1 mouse cellular context compared by ENCODE assay signal in genomic region chr8:84825636-84826035, GRCm38 (mm10).
TF ChIP-seq lines count a peak whose summit lies in the region.

No protein-coding gene starts in this region.

TF ChIP-seq in MEL, 35 proteins besides CTCF, POLR2A, EP300 and RAD21:
- TF ChIP-seq MAX (IDR thresholded peaks at IDR 0.05; ENCODE audit: low read length) (no peak; the same call in 1 of the 2 replicates), TCF12 (IDR thresholded peaks at IDR 0.05; ENCODE audit: low read depth, low read length) (peak; percentile 41; the same call in 1 of the 2 replicates), BHLHE40 (IDR thresholded peaks at IDR 0.05; ENCODE audit: borderline replicate concordance, low read depth, low read length) (peak; percentile 36; the same call in 1 of the 2 replicates), UBTF (IDR thresholded peaks at IDR 0.05; ENCODE audit: borderline replicate concordance, insufficient read depth, low read depth, low read length) (no peak), ZNF384 (IDR thresholded peaks at IDR 0.05; ENCODE audit: low read depth, low read length) (0 out of 2 replicates have a peak, but pooled peaks have one; percentile 7), USF1 (IDR thresholded peaks at IDR 0.05; ENCODE audit: low read depth, low read length) (no peak), POLR2AphosphoS5 (IDR thresholded peaks at IDR 0.05; ENCODE audit: borderline replicate concordance, low read depth, low read length) (no peak), NELFE (IDR thresholded peaks at IDR 0.05; ENCODE audit: low read depth, low read length) (no peak), MEF2A (IDR thresholded peaks at IDR 0.05; ENCODE audit: extremely low read depth, insufficient replicate concordance, low read depth, low read length, poor library complexity, severe bottlenecking) (no peak), MAFK (IDR thresholded peaks at IDR 0.05; ENCODE audit: borderline replicate concordance, low read depth, low read length) (no peak), MAZ (IDR thresholded peaks at IDR 0.05; ENCODE audit: low read depth, low read length) (peak; percentile 75), ZC3H11A (IDR thresholded peaks at IDR 0.05; ENCODE audit: low read depth, low read length) (no peak), SIN3A (IDR thresholded peaks at IDR 0.05; ENCODE audit: low read length) (peak; percentile 66; the same call in 1 of the 2 replicates), KAT2A (conservative IDR thresholded peaks at IDR 0.05; ENCODE audit: low read depth, low read length) (no peak), ZKSCAN1 (IDR thresholded peaks at IDR 0.05; ENCODE audit: low read depth, low read length) (no peak), GABPA (IDR thresholded peaks at IDR 0.05; ENCODE audit: low read depth, low read length) (no peak), MXI1 (IDR thresholded peaks at IDR 0.05; ENCODE audit: low read depth, low read length) (peak; percentile 52), TBP (IDR thresholded peaks at IDR 0.05; ENCODE audit: low read depth, low read length) (no peak), E2F4 (IDR thresholded peaks at IDR 0.05; ENCODE audit: borderline replicate concordance, low read depth, low read length) (no peak), USF2 (IDR thresholded peaks at IDR 0.05; ENCODE audit: borderline replicate concordance in 1 of 2, insufficient read depth in 1 of 2, low read depth in 1 of 2, low read length in 2 of 2) (no peak), JUND (IDR thresholded peaks at IDR 0.05; ENCODE audit: low read depth, low read length) (no peak), MYC (IDR thresholded peaks at IDR 0.05; ENCODE audit: low read depth, low read length) (no peak), ELF1 (IDR thresholded peaks at IDR 0.05; ENCODE audit: low read depth, low read length) (peak; percentile 55), GATA1 (IDR thresholded peaks at IDR 0.05; ENCODE audit: low read depth, low read length) (no peak), RCOR1 (IDR thresholded peaks at IDR 0.05; ENCODE audit: low read depth, low read length) (0 out of 2 replicates have a peak, but pooled peaks have one; percentile 14), ZMIZ1 (IDR thresholded peaks at IDR 0.05; ENCODE audit: low read depth, low read length) (no peak), MYB (IDR thresholded peaks at IDR 0.05; ENCODE audit: low read depth, low read length) (no peak), CHD1 (IDR thresholded peaks at IDR 0.05; ENCODE audit: low read depth, low read length) (no peak), TAL1 (IDR thresholded peaks at IDR 0.05; ENCODE audit: low read length) (no peak), ETS1 (IDR thresholded peaks at IDR 0.05; ENCODE audit: low read depth, low read length) (peak; percentile 31; the same call in 1 of the 2 replicates), HCFC1 (IDR thresholded peaks at IDR 0.05; ENCODE audit: low read depth, low read length) (0 out of 2 replicates have a peak, but pooled peaks have one; percentile 37), SMC3 (IDR thresholded peaks at IDR 0.05; ENCODE audit: low read depth, low read length) (no peak), POLR2AphosphoS2 (IDR thresholded peaks at IDR 0.05; ENCODE audit: low read length) (no peak), NRF1 (IDR thresholded peaks at IDR 0.05; ENCODE audit: insufficient read depth, low read depth, low read length, poor library complexity, severe bottlenecking) (no peak), CHD2 (IDR thresholded peaks at IDR 0.05; ENCODE audit: low read length) (no peak)
